Mouse (Mus musculus) left cerebral cortex, postnatal 4 days (tissue): Measurements from ENCODE around the gene Zdhhc5. TPM values are rescaled to one million over a fixed set of nuclear protein-coding genes. Genes with fewer than 3 reads are reported as not detected.
A peak's percentile ranks its signal among the peaks of the same experiment; 100 is the strongest.
"Not testable (repeated sequence)": the region's sequence is repeated elsewhere in the genome, so short reads cannot be mapped to it uniquely, and the experiment has no call there.

Source experiments
- DNase-seq: peaks from one replicate; pipeline ENCODE4 v3.0.0-alpha.2; 2022
- intact Hi-C: fragments of 180-260 bp; cut with DNase I; formaldehyde crosslinking; loops from one replicate; pipeline ENCODE4 v1.15.1; 2025
- total RNA-seq, 2 experiments: library from RNA; stranded (reverse); gene quantifications; 2 replicates each; pipeline ENCODE4 v1.2.3; 2021

Zdhhc5 gene
- total RNA-seq, 2 experiments from 2014 or later = 34.2 to 34.8 TPM

DNA sequence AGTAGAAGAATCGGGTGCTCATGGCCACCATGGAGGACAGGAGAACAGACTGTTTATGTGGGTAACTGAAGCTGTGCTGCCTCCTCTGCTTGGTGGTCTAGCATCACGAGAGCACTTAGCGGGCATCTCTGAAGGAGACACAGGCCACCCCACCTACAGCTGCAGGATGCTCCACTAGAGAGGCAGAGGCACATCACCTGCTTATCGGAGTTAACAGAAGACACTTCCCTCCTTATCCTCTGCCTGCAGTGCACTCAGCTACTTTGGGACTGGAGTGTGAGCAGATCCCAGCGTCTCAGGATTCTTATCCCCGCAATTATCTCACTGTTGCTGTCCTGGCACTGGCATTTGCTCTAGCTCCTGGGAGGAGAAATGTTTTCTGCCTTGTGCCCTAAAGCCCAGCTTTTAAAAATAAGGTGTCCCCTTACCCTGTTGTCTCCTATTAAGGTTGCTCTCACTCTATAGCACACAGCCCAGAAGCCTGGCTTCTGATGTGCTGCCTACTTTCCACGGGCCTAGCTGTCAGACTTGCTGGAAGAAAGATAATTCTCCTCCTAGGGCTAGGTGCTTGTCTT, 20.5 kb upstream of the Zdhhc5 start:
- DNase-seq = no peak
- intact Hi-C loops = no loop called here

DNA sequence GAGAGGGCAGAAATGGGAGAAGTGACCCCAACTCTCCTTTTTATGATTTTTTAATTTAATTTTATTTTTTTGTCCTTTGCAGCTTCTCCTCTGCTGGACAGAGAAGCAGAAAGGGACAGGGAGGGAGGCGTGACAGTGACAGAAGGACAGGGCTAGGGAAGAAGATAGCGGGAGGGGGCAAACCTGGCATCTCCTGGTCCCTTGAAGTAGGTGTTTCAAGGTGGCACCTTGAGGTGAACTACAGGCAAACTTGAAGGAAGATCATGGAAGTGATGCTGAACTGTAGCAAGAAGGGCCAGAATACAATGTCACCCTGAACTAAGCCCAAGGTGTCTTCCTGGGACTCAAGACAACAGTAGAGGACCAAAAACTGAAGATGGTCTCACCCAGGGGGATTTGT, 19.9 kb upstream of the Zdhhc5 start:
- intact Hi-C loops = no loop called here
- DNase-seq = no peak

DNA sequence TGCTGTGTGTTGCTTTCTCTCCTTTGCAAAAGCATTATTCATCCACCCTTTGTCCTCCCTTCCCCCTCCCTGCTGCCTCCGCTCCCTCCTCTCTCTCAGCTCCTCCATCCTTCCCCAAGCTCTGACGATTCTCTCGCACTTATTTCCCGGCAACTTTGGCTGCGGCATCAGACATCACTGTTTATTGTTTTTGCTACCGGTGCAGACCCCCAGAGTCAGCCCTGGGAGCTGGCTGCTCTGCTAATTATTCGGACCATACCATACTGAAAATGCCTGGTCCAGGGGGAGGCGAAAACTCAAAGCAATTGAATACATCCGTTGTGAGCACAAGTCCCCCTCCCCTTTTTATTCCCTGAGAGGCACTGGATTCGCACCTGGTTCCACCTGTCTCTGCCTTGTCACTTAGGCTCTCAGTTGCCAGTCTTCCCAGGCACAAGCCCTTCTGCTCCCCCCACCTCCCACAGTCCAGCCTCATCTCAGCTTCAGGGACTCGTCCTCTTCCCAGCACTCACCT, 19.4 kb upstream of the Zdhhc5 start:
- DNase-seq = peak; percentile 43
- intact Hi-C loops = no loop called here

DNA sequence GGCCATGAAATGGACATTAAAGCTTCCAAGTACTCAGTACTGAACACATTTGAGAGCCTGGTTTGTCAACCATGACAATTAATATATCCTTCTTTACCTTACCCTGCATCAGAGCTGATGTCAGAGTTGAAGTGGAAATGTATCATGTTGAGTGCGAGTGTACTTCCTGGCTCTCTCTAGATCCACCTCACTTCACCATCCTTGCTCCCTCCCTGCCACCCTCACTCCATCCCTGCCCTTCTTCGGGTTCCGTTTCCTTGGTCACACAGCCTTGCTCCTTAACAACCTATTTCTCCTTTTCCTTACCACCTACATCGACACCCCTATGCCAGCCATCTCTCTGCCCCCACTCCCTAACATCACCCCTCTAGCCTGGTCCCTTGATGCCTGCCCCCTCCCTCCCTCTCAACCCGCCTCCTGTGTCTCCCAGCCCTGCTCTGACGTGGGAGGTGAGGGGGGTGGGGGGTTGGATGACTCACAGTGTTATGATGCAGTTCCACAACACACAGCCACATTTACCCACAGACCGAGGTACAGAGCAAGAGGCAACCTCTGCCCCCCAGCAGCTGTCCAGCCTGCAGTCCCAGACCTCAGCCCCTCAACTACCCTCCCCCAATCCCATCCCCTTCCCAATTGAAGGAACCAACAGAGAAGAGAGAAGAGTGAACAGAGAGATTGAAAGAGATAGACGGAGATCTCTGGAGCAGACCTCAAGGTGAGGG, 18.8 kb upstream of the Zdhhc5 start, which contains the start of gene Ypel4:
Ypel4 (plus strand) TSS at position 480 of the 722 bp plus-strand sequence.
- intact Hi-C loops = no loop called here
- DNase-seq = peak; percentile 75

DNA sequence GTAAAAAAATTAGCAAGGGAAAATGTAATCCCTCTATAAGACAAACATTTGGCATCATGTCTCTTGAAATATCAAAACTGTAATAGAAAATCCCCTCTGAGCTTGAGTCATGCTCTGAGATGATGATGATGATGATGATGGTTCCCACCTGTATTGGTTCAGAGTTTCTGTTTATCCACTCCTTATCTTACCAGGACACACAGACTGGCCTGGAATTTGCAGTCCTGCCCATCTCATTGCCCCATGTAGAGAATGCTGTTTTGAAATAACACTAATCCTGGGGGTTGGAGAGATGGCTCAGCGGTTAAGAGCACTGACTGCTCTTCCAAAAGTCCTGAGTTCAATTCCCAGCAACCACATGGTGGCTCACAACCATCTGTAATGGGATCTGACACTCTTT, 17.4 kb upstream of the Zdhhc5 start:
- intact Hi-C loops = no loop called here

DNA sequence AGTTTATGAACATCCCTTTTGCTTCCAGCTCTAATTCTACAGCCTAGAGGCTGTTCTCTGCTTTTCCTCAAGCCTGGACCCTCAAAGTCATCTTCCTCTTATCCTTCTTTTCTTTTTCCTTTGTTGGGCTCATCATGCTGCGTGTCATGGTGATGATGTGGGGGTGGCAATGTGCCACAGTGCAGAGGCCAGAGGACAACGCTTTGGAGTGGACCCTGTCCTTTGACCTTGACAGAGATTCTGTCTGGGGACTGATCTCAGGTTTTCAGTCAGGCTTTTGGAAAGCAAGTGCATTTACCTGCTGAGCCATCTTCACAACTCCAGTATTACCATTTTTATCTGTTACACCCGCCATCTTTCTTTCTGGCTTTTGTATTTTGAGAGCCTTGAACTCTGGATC, 16.2 kb upstream of the Zdhhc5 start:
- DNase-seq = no peak
- intact Hi-C loops = no loop called here

More for the DNA sequence above, 17.4 kb upstream of the Zdhhc5 start:
- no peak for DNase-seq

DNA sequence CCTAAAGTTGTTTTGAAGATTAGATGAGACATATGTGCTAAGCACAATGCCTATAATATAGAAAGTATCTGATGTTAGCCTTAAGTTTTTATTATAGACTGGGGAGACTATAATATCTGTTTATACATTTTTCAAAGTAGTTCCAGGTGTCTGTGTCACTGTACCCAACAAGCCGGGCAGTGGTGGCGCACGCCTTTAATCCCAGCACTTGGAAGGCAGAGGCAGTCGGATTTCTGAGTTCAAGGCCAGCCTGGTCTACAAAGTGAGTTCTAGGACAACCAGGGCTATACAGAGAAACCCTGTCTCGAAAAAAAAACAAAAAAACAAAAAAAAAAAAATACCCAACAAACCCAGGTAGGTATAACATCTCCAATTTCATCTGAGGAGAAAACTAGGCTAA, 13.2 kb upstream of the Zdhhc5 start:
- not testable (repeated sequence) for DNase-seq
- intact Hi-C loops = loop anchor here (5.0 kb wide), 1 partner anchor 69 kb away; the partner anchor contains the start of gene Ube2l6

DNA sequence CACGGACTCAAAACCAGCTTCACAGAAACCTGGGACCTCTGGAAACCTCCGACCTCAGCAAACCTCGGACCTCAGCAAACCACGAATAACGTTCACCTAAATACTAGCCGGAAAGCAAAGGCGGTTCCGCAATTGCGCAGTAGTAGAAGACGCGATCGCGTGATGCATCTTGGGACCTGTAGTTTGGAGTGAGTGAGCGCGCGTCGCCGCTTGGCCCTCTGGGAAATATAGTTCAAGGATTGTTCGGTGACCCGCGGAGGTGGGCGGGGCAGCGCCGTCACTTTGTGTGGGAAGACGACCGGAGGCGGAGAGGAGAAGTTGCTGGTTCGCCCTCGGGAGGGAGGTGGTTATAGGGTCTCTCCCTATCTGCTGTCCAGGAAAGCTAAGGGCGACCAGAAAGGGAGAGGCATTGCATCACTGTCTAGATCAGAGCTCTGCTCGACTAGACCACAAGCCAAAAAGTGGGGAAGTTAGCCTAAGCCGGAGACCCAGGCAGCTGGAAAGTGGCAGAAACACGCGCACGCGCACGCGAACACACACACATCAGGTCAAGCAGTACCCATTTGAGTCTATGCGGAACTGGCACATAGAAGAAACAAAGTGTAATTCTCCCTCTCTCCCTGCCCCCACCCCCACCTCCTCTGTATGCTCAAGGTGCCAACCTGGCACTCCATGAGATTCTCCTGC, 12.3 kb upstream of the Zdhhc5 start, which contains the start of gene Clp1:
Clp1 (minus strand) TSS at position 179 of the 687 bp plus-strand sequence.
- DNase-seq = peak; percentile 96
- intact Hi-C loops = loop anchor here (5.0 kb wide), 1 partner anchor 70 kb away; the partner anchor contains the start of gene Ube2l6

DNA sequence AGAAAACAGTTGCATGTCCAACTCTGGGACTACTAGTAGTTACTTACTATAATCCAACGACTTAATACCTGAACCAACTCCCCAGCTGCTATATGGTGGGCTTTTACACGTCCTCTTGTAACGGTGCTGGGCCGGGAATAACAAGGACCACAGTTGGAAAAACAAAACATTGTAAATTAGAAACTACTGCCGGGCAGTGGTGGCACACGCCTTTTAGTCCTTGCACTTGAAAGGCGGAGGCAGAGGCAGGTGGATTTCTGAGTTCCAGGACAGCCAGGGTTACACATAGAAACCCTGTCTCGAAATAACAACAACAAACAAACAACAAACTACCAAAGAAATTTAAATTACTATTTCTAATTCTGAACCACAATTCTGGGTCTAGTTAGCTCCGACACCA, 11.7 kb upstream of the Zdhhc5 start:
- DNase-seq = no peak
- intact Hi-C loops = loop anchor here (5.0 kb wide), 1 partner anchor 71 kb away; the partner anchor contains the start of gene Ube2l6

DNA sequence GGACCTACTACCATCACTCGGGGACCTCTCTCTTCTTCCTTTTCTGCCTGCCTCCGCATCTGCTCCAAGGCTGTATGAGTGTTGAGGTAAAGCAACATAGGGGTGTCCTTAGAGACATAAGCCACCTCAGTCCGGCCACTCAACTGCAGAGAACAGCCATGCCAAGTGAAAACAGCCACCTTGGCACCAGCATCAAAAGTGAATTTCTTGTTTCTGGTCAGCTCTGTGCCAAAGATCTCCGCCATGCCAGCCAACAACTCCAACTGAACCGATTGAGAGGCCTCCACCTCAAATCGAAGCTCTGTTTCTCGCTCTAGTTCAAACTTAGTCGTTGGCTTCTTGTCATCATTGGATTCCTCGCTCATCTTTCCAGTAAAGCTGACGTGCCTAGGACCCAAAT, 10.8 kb upstream of the Zdhhc5 start:
- intact Hi-C loops = loop anchor here (5.0 kb wide), 1 partner anchor 72 kb away; the partner anchor contains the start of gene Ube2l6
- no peak for DNase-seq

DNA sequence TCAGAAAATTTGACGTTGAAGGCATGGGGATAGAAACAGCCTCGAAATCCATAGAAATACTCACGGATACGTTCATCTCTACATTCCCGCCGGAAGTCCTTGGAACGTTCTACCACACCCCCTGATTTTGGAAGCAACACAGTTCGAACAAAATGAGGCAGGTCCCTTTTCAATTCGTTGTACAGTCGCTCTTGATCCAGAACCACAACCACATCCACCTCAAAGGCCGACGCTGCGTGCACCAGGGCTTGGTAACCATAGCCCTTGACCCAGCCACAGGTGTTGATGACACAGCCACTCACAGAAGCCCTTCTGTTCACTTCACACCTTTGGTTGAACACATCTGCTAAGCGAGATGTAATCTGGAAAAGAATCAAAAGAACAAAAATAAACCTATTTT, 8.9 kb upstream of the Zdhhc5 start:
- intact Hi-C loops = no loop called here
- no peak for DNase-seq

DNA sequence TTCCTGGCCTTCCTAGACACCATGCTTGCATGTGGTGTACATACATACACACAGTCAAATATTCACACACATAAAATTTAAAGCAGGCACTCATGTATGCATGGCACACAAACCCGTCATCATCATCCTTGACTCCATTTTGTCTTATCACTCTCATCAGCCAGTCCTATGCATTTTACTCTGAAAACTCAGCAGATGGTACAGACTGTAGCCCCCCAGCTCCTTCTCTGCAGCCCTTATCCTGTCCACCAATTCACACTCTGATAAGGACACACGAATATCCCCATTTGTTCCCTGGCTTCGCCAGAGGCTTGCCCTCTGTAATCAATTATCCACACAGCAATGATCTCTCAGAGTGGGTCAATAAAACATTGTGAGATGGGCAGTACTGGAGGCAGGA, 6.2 kb upstream of the Zdhhc5 start:
- no peak for DNase-seq
- intact Hi-C loops = no loop called here

DNA sequence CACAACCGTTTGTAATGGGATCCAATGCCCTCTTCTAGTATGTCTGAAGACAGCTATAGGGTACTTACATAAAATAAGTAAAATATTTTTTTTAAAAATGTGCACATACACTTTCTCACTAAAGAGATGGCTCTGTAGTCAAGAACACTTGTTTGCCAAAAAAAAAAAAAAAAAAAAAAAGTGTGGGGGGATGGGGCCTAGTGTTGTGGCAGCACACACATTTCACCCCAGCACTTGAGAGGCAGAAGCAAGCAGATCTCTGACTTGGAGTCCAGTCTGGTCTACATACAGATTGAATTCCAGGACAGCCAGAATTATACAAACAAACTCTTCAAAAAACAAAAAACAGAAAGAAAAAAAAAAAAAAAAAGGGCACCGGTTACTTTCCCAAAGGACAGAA, 5.7 kb upstream of the Zdhhc5 start:
- intact Hi-C loops = no loop called here
- no peak for DNase-seq

DNA sequence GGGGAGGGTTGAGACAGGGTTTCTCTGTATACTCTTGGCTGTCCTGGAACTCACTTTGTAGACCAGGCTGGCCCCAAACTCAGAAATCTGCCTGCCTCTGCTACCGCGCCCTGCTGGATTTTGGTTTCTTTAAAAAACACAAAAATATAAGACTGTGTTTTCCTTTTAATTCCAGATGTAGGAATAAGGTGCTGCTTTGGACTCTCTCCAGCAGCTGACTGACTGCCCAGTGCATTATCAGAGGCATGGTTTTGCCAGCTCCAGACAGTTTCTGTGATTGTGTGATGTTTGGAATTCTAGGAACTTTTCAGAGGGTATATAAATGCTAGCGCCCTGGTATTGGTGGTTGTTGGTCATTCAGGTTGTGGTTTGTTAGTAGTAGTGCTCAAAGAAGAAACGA, 2.4 kb upstream of the Zdhhc5 start:
- no peak for DNase-seq
- intact Hi-C loops = no loop called here

DNA sequence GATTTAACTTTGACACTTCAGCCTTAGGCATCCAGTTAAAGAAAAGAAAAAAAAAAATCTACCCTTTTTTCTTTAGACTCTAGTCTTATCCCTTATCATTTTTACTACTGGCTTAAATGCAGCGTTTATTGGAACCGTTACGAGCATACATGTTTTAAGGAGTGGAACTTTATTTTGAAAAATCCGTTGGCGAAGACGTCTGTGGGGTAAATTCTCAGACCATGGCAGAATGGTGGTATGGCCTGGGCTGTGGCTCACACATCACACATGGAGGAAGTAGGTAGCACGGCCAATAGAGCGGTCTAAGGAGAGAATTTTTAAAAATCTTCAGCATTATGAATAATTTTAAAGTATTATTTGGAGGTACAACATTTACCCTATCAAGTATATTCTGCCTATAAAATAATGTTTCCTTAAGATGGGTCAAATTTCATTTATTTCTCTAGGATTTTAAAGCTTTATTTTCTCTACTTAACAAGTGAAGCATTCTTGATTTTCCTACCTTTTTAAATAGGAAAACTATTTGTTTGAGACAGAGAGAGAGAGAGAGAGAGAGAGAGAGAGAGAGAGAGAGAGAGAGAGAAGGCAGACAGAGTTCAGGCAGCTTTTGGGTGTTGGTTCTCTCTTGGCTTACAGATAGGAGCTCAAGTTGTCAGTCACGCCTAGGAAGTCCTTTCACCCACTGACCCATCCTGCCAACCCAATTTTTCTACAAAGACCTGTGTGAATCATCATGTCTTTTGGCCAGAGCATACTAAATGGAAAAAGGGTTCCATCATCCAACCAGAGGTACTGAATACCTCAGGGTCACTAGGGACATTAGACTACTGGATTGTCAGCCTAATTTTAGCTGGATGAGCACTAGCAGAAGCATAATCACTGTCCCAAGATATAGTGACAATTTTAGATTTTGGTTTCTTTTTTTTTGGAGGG, 1.7 kb upstream of the Zdhhc5 start:
- intact Hi-C loops = no loop called here
- no peak for DNase-seq

DNA sequence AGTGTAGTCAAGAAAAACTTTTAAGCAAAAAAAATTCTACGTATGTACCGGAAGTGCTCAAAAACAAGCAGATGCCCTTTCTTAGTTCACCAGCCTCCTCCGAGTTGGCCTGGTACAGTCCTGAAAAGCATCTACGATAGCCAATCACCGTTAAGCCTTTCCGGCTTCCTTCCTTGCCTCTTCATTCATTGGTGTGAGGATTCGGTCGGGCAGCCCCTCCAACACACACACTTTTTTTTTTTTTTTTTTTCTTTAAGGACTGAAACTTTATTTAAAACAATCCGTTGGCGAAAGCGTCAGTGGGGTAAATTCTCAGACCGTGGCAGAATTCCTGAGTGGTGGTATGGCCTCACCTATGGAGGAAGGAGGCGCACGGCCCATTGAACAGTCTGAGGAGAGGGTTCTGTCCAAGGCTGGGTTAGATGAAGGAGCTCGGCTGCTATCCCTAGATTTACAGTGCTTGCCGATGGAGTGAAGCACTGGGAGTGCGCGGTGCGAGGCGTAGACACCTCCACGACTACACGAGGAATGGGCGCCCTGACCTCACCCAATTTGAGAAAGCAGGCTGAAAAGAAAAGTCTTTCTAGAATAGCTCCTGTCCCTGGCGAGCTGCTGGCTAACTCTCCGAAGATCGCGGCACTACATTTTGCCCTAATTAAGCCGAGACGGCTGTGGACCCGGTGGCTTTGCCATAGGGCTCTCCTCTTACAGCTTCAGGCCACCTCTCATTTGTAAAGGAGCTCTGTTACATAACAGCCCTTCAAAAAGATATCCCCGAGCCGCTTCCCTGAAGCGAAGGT, 782 bp upstream of the Zdhhc5 start:
- peak; percentile 80 for DNase-seq
- intact Hi-C loops = no loop called here

DNA sequence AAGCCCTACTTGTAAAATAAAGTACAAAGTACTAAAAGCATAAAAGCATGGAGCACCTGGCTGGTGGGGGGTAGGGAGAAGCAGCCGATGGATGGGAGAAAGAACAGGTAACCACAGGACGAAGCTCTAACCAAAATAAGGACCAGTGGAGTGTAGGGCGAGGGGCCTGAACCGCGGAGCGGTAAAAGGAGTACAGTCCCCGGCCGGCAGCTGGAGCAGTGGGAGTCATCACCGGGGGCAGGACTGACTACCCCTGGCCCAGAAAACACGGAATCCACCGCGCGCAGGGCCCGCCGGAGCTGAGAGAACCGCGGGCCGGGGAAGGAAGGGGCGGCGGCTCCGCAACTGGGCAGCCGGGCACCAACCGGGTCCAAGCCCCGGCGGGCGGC, 564 bp downstream of the Zdhhc5 start:
- intact Hi-C loops = no loop called here
- DNase-seq = no peak

DNA sequence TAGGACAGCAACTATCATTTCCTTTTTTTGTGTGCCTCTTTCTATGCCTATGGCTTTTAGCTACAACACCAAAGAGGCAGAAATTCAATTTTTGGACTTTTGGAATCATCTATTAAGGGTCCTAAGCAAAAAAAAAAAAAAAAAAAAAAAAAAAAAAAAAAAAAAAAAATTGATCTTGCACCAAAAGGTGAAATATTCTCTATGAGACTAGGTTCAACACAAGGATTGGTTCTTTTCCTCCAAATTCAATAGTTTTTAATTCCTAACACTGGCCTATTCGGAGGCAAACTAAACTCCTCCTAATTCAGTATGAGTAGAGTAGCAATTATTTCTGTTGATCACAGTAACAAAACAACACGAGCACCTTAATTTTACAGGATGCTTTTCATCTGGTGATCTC, 3.1 kb downstream of the Zdhhc5 start:
- intact Hi-C loops = no loop called here
- no peak for DNase-seq

DNA sequence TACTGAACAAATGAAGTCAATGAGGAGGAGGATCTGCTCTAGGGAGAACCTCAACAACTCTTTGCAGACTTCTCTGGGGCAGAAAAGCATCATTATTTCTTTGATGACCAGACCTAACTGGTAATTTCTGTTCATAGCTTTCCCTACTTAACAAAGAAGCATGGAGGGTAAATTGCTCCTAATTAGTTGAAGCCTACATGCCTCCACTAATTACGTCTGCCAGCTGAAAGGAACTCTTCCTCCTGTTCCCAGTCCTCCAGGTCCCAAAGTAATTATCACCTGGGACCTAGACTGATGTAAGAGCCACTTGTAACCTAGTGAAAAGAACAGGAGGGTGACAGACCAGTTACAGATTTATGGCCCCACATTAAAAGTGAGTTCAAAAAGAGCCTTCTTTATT, 7.5 kb downstream of the Zdhhc5 start:
- no peak for DNase-seq
- intact Hi-C loops = no loop called here

DNA sequence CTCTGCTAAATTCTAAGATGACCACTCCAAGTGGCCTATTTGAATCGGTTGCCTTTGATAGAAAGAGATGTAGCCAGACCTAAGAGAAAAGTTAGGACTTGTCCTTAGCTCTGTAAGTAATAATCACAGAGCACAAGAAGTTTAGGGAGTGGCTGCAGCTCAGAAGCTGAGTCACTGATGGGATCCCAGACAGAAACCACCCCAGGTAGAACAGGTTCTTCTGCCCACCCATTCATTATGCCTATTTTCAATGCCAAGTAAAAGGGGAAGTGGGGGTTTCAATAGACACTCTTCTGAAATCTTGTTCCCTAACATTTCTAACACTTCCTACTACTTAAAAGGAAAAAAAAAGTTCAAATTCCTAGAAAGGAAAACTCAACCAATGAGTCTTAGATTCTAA, 9.7 kb downstream of the Zdhhc5 start:
- no peak for DNase-seq
- intact Hi-C loops = no loop called here
